Mouse (Mus musculus) sigmoid colon, adult 10 weeks (tissue): ENCODE measurements around the gene Ruvbl2. TPM values are rescaled to one million over a fixed set of nuclear protein-coding genes. Genes with fewer than 3 reads are reported as not detected.

Experiments
- polyA plus RNA-seq: library from polyadenylated mRNA; stranded (reverse); fragments of 350-450 nt; fragmentation: Illumina TruSeq; extraction: RNeasy Lipid Tissue Mini Kit (QIAGEN cat#74804); gene quantifications from one replicate; pipeline ENCODE4 v1.2.3, GENCODE M21; 2014; ENCODE audit warnings: low read depth, low replicate concordance

Gene Ruvbl2
- polyA plus RNA-seq, result 0.63 TPM

DNA sequence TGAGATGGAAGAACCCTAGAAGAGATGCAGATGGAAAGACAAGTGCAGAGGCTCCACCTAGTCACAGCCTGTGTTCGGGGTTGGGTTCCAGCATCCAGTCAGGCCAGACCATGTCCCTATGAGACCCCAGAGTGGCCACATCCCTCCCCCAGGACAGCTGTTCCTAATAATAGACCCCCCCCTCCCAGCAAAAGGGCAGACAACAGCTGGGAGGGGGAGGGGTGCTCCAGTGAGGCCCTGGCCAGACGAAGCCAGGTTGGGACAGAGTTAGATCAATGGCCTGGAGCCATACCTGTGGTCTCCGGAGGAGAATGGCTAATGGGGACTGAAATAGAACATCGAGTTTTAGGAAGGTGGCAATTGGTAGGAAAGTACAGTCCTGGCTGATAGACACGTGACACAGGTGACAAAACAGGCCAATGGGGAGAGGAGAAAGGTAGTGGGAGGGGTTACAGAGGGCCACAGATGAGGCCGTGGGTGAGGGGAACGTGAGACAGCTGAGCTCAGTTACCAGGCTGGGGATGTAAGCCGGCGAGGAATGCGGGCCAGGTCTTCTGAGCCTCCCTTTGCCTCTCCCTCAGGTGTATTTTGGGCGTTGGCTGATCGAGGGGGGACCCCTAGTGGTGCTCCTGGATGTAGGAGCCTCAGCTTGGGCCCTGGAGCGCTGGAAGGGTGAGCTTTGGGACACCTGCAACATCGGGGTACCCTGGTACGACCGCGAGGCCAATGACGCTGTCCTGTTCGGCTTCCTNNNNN is at the start of gene Ruvbl2:
Gene Ruvbl2 (minus strand): TSS at position 576 of the 756 bp plus-strand sequence.

DNA sequence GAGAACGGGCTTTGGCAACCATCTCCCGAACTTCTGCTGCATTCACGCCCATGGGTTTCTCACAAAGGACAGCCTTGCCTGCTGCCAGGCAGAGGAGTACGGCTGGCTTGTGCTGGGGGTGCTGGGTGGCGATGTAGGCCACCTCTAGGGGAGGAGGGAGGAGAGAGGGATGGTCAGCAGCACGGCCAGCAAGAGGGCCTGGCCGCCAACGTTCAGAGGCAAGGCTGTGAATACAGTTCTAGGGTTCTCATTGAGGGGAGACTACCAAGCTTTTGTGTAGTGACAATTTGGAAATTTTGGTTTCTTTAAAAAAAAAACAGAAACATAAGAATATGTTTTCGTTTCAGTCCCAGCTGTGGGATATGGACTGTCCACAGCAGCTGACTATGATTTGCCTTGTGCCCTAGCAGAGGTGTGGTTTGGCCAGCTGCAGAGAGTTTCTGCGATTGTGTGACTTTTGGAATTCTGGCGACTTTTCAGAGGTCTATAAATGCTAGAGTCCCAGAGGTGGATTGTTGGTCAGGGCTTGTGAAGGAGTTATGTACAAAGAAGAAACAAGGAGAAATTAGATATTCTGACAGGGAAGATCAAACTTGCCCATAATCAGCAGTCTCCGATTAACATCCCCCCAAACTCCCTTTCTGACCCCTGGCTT is 49.0 kb upstream of the Ruvbl2 start, which contains the start of gene Gm45808:
Gene Gm45808 (minus strand): TSS at position 51 of the 655 bp plus-strand sequence.

DNA sequence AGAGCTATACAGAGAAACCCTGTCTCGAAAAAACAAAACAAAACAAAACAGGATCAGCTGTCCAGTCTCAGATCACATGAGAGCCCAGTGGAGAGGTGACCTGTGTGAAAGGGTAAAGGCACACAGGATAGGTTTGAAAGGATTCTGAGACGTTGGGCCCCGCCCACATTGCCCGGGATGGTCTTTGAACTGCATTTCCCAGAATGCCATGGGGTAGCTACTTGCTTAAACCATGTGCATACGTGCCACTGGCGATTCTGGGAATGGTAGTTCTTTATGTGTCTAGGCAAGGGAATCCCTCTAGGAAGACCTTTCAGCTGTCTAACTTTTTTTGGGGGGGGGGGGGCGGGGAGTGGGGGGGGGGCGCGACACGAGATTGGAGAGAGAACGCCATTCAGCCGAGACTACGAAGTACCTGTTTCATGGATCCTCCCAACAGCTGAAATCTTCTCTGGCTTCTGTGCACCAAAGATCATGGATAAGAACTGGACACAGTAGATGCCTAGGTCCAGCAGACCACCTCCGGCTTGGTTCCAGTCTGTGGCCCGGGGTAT is 43.6 kb upstream of the Ruvbl2 start, which contains the start of gene Tulp2:
Gene Tulp2 (plus strand): TSS at position 504 of the 554 bp plus-strand sequence.

DNA sequence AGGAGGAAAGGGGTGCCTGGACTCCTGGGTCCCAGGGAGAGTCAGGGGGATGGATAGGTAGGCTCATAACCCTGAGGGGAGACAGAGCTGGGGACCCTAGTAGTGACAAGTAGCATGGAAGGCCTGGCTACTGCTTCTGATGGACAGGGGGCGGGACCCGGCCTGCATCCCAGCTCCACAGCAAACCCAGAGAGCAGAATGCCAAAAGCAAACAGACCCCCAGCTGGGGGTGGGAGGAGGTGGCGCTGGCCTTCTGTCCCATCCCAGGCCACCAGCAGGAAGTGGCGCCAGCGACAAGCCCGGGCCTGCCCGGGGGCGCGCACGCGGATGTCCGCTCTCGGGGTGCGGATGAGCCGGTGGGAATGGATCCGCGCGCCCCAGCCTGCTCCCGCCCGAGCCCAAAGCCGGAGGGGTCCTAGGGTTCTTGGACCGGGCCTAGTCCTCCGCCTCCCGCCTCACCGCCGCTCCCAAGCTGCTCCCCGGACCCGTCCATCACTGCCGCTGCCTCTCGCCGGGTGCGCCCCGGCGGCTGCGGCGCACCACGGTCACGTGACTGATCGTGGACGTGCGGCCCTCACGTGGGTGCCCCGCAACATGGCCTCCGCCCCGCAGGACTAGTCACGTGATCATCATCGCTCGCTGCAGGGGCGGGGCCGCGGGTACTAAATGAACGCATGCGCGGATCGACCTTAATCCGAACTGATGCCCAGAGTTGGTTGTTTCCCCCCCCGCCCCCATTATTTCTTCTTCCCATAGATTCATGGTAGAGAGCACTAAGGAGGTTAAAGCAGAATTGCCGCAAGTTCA is 28.6 kb upstream of the Ruvbl2 start, which contains the start of gene Bax:
Gene Bax (minus strand): TSS at position 616 of the 807 bp plus-strand sequence.

DNA sequence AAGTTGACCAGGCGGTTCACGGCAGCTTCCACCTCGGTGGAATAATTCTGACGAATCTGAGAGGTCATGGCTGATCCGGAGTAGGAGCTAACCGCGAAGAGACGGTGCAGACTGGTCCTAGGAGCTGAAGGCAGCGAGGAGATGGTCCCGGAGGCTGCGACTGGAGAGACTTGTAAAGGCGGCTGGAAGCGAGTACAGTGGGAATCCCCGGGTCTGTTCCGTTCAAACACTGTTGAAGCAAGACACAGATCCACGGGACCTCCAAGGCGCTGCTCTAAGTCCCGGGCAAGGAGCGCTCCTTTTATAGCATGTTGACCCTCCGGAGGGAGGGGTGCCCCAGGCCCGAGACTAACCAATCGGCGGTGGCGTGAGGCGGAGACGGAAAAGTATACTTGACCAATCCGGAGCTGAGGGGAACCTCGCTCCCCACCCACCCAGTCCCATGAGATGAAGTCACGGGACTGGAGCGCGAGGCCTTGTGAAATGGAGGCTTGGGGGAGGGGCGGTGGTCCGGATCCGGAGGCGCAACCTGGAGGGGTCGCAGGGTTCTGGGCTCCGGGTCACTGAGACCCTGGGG is 21.8 kb upstream of the Ruvbl2 start, which contains the start of gene Ftl1:
Gene Ftl1 (minus strand): TSS at position 321 of the 577 bp plus-strand sequence.

DNA sequence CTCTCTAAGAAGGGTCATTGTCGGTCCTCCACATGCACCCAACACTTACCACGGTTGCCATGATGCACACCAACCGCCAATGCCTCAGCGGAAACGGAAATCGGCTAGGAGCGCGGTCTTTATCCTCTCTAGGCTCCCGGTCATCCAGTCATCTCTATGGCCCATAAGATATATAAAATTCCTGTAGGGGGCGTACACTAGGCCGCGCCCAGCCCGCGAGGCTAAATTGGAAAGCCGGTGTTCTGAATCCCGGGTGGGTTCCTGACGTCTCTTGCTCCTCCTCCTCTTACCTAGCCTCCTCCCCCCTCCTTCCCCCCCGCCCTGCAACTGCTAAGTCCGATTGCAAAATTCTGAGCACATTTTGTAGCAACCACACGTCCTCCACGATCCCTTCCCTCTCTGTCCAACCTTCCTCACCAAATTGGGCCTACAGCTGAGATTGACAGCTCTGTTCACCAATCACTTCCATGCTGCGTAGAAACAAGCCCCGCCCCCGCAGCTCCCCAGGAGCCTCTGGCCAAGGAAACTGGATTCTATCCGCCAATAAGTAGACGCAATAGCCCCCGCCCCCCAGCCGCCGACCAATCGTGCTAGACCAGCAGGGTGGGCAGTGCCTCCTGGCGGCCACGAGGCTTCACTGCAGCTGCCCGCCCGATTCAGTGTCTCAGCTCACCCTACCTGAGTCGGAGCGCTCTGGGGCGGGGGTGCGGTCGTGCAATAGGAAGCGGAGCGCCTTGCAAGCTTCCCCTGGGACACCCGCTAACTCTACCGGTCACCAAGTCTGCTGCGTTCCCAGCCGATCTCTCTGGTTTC is 3.5 kb downstream of the Ruvbl2 start, which contains the start of gene Gys1:
Gene Gys1 (plus strand): TSS at position 642 of the 813 bp plus-strand sequence.

DNA sequence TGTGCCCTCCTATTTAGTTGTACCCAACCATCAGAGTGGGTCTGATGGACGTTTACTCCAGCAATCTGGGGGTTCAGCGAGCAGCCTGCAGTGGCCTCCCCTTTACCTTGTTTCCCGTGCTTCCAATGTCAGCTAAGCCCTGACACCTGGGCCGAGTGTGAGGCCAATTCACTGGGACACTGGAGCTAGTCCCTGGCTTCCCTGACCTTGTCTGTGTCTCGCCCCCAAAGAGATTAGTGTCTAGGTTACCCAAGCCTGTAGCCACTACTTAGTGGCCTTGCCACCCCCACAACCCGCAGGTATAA is 17.3 kb downstream of the Ruvbl2 start, which contains the start of gene Lhb:
Gene Lhb (plus strand): TSS at position 206 of the 305 bp plus-strand sequence.

DNA sequence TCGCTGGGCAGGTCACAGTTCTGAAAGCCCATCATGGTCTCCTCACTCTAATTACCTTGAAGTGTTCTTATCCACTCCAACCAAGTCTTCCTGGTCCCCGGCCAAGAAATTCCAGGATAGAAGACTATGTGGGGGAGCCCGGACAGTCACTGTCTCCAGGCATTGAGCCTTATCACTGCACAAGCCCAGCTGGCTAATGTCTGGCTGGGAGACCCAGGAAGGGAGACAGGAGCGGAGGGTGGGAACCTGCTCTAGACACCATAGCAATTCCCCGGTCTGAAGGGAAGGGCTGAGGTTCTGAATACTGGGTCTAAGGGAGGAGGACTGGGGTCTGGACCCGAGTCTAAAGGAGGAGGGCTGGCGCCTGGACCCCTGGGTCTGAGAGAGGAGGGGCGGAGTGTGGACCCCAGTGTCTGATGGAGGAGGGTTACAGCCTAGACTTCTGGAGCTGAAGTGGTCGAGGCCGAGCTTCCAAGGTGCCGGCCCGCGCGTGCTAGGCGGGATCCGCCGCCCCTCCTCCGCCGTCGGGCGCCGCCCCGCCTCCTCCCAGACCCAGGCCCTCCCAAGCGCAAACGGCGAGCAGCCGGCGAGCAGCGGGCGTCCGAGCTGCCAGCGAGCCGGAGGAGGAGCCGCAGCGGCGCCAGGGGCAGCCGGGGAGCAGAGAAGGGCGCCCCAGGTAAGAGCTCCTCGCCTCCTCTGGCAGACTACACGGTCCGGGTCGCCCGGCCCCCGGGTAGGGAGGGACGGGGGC is 24.6 kb downstream of the Ruvbl2 start, which contains the start of gene Ntf5:
Gene Ntf5 (plus strand): TSS at position 583 of the 751 bp plus-strand sequence.

DNA sequence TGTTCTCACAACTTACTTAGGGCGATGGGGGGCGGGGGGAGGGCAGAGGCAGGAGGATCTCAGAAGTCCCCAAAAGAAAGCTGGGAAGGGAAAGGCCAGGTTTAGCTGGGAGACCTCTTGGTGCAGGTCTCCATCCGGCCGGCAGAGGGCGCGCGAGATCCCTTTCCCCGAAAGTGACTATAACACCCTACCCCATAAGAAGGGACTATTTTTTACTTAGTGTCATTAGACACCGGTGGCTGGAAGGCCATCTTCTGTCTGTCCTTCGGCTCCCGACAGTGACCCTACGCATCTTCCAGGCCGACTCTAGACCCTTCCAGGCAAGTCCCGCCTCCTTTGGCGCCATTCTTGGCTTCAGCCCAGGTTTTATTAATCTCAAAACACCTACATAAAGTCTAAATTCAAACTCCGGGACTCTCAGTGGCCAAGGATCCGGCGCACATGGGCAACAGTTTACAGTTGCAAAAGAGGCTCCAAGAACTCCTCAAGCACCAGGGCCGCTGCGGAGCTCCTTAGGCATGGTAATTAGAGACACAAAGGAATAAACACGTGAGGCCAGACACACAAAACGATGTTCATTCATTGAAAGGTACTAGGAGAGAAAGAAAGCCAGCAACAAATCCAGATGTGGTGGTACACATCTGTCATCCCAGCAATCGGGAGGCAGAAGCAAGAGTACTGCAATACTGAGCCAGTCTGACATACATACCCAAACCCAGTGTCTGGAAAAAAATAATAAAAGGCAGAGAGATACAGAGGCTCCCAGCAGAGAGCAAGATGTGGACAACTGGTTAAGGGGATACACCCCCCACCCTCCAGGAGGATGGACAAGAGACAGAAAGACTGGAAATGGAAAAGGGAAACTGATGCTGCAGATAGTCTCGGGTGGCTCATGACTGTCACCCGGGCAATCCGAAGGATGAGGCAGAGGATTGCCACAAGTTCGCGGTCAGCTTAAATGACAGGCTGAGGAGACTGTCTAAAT is 32.5 kb downstream of the Ruvbl2 start, which contains the start of gene Kcna7:
Gene Kcna7 (plus strand): TSS at position 563 of the 985 bp plus-strand sequence.

DNA sequence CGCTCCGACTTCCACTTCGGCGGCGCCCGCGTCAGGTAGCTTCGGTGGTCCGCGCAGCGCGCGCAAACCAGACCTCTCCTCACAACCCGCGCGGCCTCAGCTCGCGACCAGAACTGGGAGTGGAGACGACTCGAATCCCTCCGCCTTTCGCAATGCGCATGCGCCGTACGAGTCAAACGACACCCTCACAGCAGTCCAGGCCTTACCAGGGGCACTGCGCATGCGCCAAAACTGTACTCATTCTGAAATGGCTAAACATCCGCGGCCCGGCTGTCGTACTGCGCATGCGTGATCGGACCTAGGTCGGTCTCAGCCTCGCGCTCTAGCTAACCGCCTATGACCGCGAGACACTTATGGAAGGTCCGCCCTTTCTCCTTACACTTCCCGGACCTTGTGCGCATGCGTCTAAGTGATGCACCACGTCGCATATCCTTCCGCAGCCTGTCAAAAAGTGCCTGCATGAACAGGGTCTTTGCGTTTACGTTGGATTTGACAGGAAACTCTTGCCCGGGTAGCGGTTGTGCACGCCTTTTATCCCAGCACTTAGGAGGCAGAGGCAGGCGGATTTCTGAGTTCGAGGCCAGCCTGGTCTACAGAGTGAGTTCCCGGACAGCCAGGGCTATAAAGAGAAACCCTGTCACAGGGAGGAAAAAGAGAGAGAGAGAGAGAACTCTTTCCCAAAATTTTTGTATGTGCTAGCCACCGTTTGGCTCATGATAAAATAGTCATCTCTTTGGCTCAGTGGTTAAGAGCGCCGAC is 42.1 kb downstream of the Ruvbl2 start, which contains the start of gene Snrnp70:
Gene Snrnp70 (minus strand): TSS at position 165 of the 759 bp plus-strand sequence.

Other genes with a start within 250 kb of the Ruvbl2 start
- gene Ccdc155, start 233.2 kb downstream of the Ruvbl2 start, polyA plus RNA-seq, result not detected
- not detected for gene Dkkl1, start 225.9 kb downstream of the Ruvbl2 start, polyA plus RNA-seq
- gene Tead2, start 222.3 kb downstream of the Ruvbl2 start, polyA plus RNA-seq, result 1.1 TPM
- 3.6 TPM for gene Cd37, start 199.0 kb downstream of the Ruvbl2 start, polyA plus RNA-seq
- not detected for gene Slc6a16, start 197.0 kb downstream of the Ruvbl2 start, polyA plus RNA-seq
- not detected for gene Slc6a21, start 160.6 kb downstream of the Ruvbl2 start, polyA plus RNA-seq
- 8.2 TPM for gene Trpm4, start 104.3 kb downstream of the Ruvbl2 start, polyA plus RNA-seq
- gene Hrc, start 102.8 kb downstream of the Ruvbl2 start, polyA plus RNA-seq, result 0.28 TPM
- gene Ppfia3, start 71.1 kb downstream of the Ruvbl2 start, polyA plus RNA-seq, result 0.41 TPM
- gene Lin7b, start 67.5 kb downstream of the Ruvbl2 start, polyA plus RNA-seq, result not detected
- gene Snrnp70, start 42.4 kb downstream of the Ruvbl2 start, polyA plus RNA-seq, result 119 TPM
- gene Kcna7, start 32.4 kb downstream of the Ruvbl2 start, polyA plus RNA-seq, result not detected
- not detected for gene Ntf5, start 24.4 kb downstream of the Ruvbl2 start, polyA plus RNA-seq
- gene Lhb, start 17.3 kb downstream of the Ruvbl2 start, polyA plus RNA-seq, result not detected
- gene Gys1, start 3.3 kb downstream of the Ruvbl2 start, polyA plus RNA-seq, result 2.6 TPM
- 3.0 TPM for gene Ftl1, start 21.8 kb upstream of the Ruvbl2 start, polyA plus RNA-seq
- gene Bax, start 28.8 kb upstream of the Ruvbl2 start, polyA plus RNA-seq, result 1.4 TPM
- gene Tulp2, start 43.8 kb upstream of the Ruvbl2 start, polyA plus RNA-seq, result not detected
- not detected for gene Gm45808, start 48.7 kb upstream of the Ruvbl2 start, polyA plus RNA-seq
- gene Dhdh, start 50.7 kb upstream of the Ruvbl2 start, polyA plus RNA-seq, result 3.8 TPM
- 82.6 TPM for gene Nucb1, start 72.3 kb upstream of the Ruvbl2 start, polyA plus RNA-seq
- gene Ppp1r15a, start 88.2 kb upstream of the Ruvbl2 start, polyA plus RNA-seq, result 1.0 TPM
- 0.25 TPM for gene Plekha4, start 88.2 kb upstream of the Ruvbl2 start, polyA plus RNA-seq
- not detected for gene Hsd17b14, start 116.8 kb upstream of the Ruvbl2 start, polyA plus RNA-seq
- 2.6 TPM for gene Bcat2, start 132.1 kb upstream of the Ruvbl2 start, polyA plus RNA-seq
- gene Fgf21, start 177.4 kb upstream of the Ruvbl2 start, polyA plus RNA-seq, result not detected
- gene Fut1, start 179.2 kb upstream of the Ruvbl2 start, polyA plus RNA-seq, result 0.38 TPM
- gene Izumo1, start 183.7 kb upstream of the Ruvbl2 start, polyA plus RNA-seq, result not detected
- not detected for gene Rasip1, start 189.4 kb upstream of the Ruvbl2 start, polyA plus RNA-seq
- gene Mamstr, start 201.9 kb upstream of the Ruvbl2 start, polyA plus RNA-seq, result 0.19 TPM
- gene Fut2, start 228.3 kb upstream of the Ruvbl2 start, polyA plus RNA-seq, result 61.8 TPM
- not detected for gene Ntn5, start 245.9 kb upstream of the Ruvbl2 start, polyA plus RNA-seq